ENCODE assay signal across 25 mouse cellular contexts in the genomic region with DNA sequence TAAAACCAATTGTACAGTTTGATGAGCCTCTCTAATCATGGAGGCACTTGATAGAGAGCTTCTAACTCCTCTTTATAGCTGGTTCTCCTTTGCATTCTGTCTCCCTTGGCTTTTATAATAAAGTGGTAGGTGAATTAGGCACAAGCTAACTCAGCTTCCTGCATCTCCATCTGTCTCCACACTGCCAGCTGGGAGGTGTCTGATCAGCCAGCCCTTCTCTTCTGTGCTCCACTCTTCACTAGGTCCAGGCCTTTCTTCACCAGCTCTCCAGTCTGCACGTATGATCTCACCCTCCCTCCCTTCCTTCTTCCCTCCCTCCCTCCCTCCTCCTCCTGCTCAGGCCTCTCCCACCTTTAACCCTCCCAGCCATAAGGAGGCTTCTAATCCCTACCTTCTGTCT.
DNase-seq lines count a peak whose midpoint lies in the region; ATAC-seq lines count a peak whose summit lies in the region.
"Had no signal": no experiment of that assay in that cellular context is flagged by ENCODE, and none has a peak within 500 bp of the region (broad histone marks: within the 10 kb centered on the region; RNA-seq: fewer than 3 reads in every experiment).

No protein-coding gene starts in this region.

- H3K4me1 ChIP-seq in forebrain, embryonic 13.5 days, result no peaks in the 10 kb centered on the region
- H3K4me1 ChIP-seq in forebrain, embryonic 11.5 days (replicated peaks; ENCODE audit: control insufficient read depth, insufficient read depth, low read length), result no peaks in the 10 kb centered on the region
- H3K4me1 ChIP-seq: embryonic facial prominence, embryonic 12.5 days; forebrain, embryonic 12.5 days; hindbrain, embryonic 13.5 days; intestine, embryonic 15.5 days; midbrain, embryonic 13.5 days had no signal

- no peak overlapping the region for H3K9ac ChIP-seq in forebrain, embryonic 13.5 days
- no peak overlapping the region for H3K9ac ChIP-seq in forebrain, embryonic 11.5 days (ENCODE audit: low read length)
- H3K9ac ChIP-seq: embryonic facial prominence, embryonic 12.5 days; forebrain, embryonic 12.5 days; hindbrain, embryonic 13.5 days; intestine, embryonic 15.5 days; liver, embryonic 13.5 days; midbrain, embryonic 13.5 days; neural tube, embryonic 13.5 days had no signal

- H3K36me3 ChIP-seq in forebrain, embryonic 13.5 days (ENCODE audit: poor library complexity, severe bottlenecking), result no peaks in the 10 kb centered on the region
- H3K36me3 ChIP-seq in forebrain, embryonic 11.5 days (ENCODE audit: control insufficient read depth, insufficient read depth, low read length), result no peaks in the 10 kb centered on the region
- H3K36me3 ChIP-seq: embryonic facial prominence, embryonic 12.5 days; forebrain, embryonic 12.5 days; hindbrain, embryonic 13.5 days; intestine, embryonic 15.5 days; liver, embryonic 13.5 days; midbrain, embryonic 13.5 days; neural tube, embryonic 13.5 days had no signal

- no peak overlapping the region for H3K4me3 ChIP-seq in forebrain, embryonic 13.5 days
- no peak overlapping the region for H3K4me3 ChIP-seq in forebrain, embryonic 11.5 days (ENCODE audit: low read depth, low read length)
- H3K4me3 ChIP-seq: embryonic facial prominence, embryonic 12.5 days; forebrain, embryonic 12.5 days; hindbrain, embryonic 13.5 days; intestine, embryonic 15.5 days; liver, embryonic 13.5 days; midbrain, embryonic 13.5 days; neural tube, embryonic 13.5 days had no signal

- peak; percentile 50; the same call in 1 of the 2 replicates for ATAC-seq in forebrain, embryonic 13.5 days
- no peak for ATAC-seq in forebrain, embryonic 11.5 days (replicated peaks; ENCODE audit: low FRiP score)
- ATAC-seq: intestine, embryonic 15.5 days; midbrain, embryonic 13.5 days had no signal

- WGBS in forebrain, embryonic 13.5 days, result 23% methylated on average over 1 of the region's 1 CpGs
- 45% methylated on average over 1 of the region's 1 CpGs for WGBS in forebrain, embryonic 11.5 days

- H3K27ac ChIP-seq in forebrain, embryonic 13.5 days, result no peak overlapping the region
- H3K27ac ChIP-seq in forebrain, embryonic 11.5 days (ENCODE audit: low read depth, low read length), result no peak overlapping the region
- H3K27ac ChIP-seq: embryonic facial prominence, embryonic 12.5 days; forebrain, embryonic 12.5 days; hindbrain, embryonic 13.5 days; intestine, embryonic 15.5 days; liver, embryonic 13.5 days; midbrain, embryonic 13.5 days; neural tube, embryonic 13.5 days had no signal

- DNase-seq in forebrain, embryonic 11.5 days (ENCODE audit: low spot score), result no peak
- peak; percentile 39 for DNase-seq in layer of hippocampus, adult 11-12 months (ENCODE audit: low spot score)
- DNase-seq in layer of hippocampus, postnatal 10 days (ENCODE audit: low spot score in 2 of 2), result no peak
- DNase-seq in right cerebral cortex, adult 18-20 months, result peak; percentile 16
- DNase-seq in right cerebral cortex, postnatal 4 days, result no peak
- DNase-seq in retina, embryonic 14.5 days (ENCODE audit: low spot score), result peak; percentile 12
- DNase-seq in adrenal gland, postnatal 4 days (ENCODE audit: low spot score in 2 of 2), result no peak
- DNase-seq: adrenal gland, postnatal 25 days; cerebellum, adult 18-20 months; gastrocnemius, postnatal 14 days; heart, adult 18-20 months; kidney, adult 8-10 months; kidney, postnatal 14 days; liver, embryonic 13.5 days; lung, adult 2 months; lung, postnatal 14 days; thymus, adult 18-20 months; thymus, postnatal 36 days had no signal

- no peaks in the 10 kb centered on the region for H3K27me3 ChIP-seq in forebrain, embryonic 13.5 days
- no peaks in the 10 kb centered on the region for H3K27me3 ChIP-seq in forebrain, embryonic 11.5 days (ENCODE audit: control insufficient read depth, insufficient read depth, low read length)
- H3K27me3 ChIP-seq: embryonic facial prominence, embryonic 12.5 days; forebrain, embryonic 12.5 days; hindbrain, embryonic 13.5 days; intestine, embryonic 15.5 days; liver, embryonic 13.5 days; midbrain, embryonic 13.5 days; neural tube, embryonic 13.5 days had no signal

- no peaks in the 10 kb centered on the region for H3K9me3 ChIP-seq in forebrain, embryonic 13.5 days (replicated peaks)
- no peaks in the 10 kb centered on the region for H3K9me3 ChIP-seq in forebrain, embryonic 11.5 days (ENCODE audit: control insufficient read depth, low read length)
- H3K9me3 ChIP-seq: embryonic facial prominence, embryonic 12.5 days; forebrain, embryonic 12.5 days; hindbrain, embryonic 13.5 days; intestine, embryonic 15.5 days; liver, embryonic 13.5 days; midbrain, embryonic 13.5 days; neural tube, embryonic 13.5 days had no signal

- H3K4me2 ChIP-seq in forebrain, embryonic 13.5 days, result no peak overlapping the region
- H3K4me2 ChIP-seq in forebrain, embryonic 11.5 days (ENCODE audit: low read depth, low read length, severe bottlenecking), result no peak overlapping the region
- H3K4me2 ChIP-seq: embryonic facial prominence, embryonic 12.5 days; forebrain, embryonic 12.5 days; hindbrain, embryonic 13.5 days; intestine, embryonic 15.5 days; liver, embryonic 13.5 days; midbrain, embryonic 13.5 days; neural tube, embryonic 13.5 days had no signal

Comparison
In these comparisons a context has a peak if more than half of its experiments do, and no peak if none do; other contexts are left out.
1. DNase-seq: peak in layer of hippocampus, adult 11-12 months (single experiment), right cerebral cortex, adult 18-20 months (single experiment) and retina, embryonic 14.5 days (single experiment); none in forebrain, embryonic 11.5 days (single experiment), layer of hippocampus, postnatal 10 days (0 of 2), right cerebral cortex, postnatal 4 days (single experiment) and adrenal gland, postnatal 4 days (0 of 2).